ENCODE assay signal across 29 mouse cellular contexts in genomic region chr4:56673868-56674267, GRCm38 (mm10).
DNase-seq lines count a peak whose midpoint lies in the region; ATAC-seq lines count a peak whose summit lies in the region.
"Had no signal": no experiment of that assay in that cellular context is flagged by ENCODE, and none has a peak within 500 bp of the region (broad histone marks: within the 10 kb centered on the region; RNA-seq: fewer than 3 reads in every experiment).

No protein-coding gene starts in this region.

- 82% methylated on average over 4 of the region's 4 CpGs for WGBS in heart, embryonic 10.5 days
- WGBS in hindbrain, embryonic 14.5 days, result 91% methylated on average over 4 of the region's 4 CpGs

- H3K4me3 ChIP-seq in heart, embryonic 10.5 days, result no peak overlapping the region
- no peak overlapping the region for H3K4me3 ChIP-seq in hindbrain, embryonic 14.5 days (replicated peaks; ENCODE audit: low read length)
- H3K4me3 ChIP-seq: embryonic facial prominence, embryonic 10.5 days; embryonic facial prominence, embryonic 15.5 days; forebrain, embryonic 12.5 days; heart, embryonic 12.5 days; hindbrain, embryonic 13.5 days; limb, embryonic 10.5 days; limb, embryonic 15.5 days; liver, embryonic 13.5 days; megakaryocyte, embryonic 14.5 days; midbrain, embryonic 12.5 days had no signal

- H3K9ac ChIP-seq in hindbrain, embryonic 14.5 days, result no peak overlapping the region
- H3K9ac ChIP-seq: embryonic facial prominence, embryonic 15.5 days; forebrain, embryonic 12.5 days; heart, embryonic 12.5 days; hindbrain, embryonic 13.5 days; limb, embryonic 15.5 days; liver, embryonic 13.5 days; midbrain, embryonic 12.5 days had no signal

- peaks cover 3% of the 10 kb centered on the region; the same call in 1 of the 2 replicates for H3K9me3 ChIP-seq in heart, embryonic 10.5 days
- H3K9me3 ChIP-seq in hindbrain, embryonic 14.5 days (ENCODE audit: control insufficient read depth, low read length), result peaks cover 6% of the 10 kb centered on the region; the same call in 1 of the 2 replicates
- H3K9me3 ChIP-seq: embryonic facial prominence, embryonic 15.5 days; forebrain, embryonic 12.5 days; limb, embryonic 10.5 days; limb, embryonic 15.5 days had no signal

- H3K4me2 ChIP-seq in hindbrain, embryonic 14.5 days (replicated peaks), result no peak overlapping the region
- H3K4me2 ChIP-seq: embryonic facial prominence, embryonic 15.5 days; forebrain, embryonic 12.5 days; heart, embryonic 12.5 days; hindbrain, embryonic 13.5 days; limb, embryonic 15.5 days; liver, embryonic 13.5 days; midbrain, embryonic 12.5 days had no signal

- no peak overlapping the region for H3K27ac ChIP-seq in heart, embryonic 10.5 days
- H3K27ac ChIP-seq in hindbrain, embryonic 14.5 days, result no peak overlapping the region
- H3K27ac ChIP-seq: embryonic facial prominence, embryonic 10.5 days; embryonic facial prominence, embryonic 15.5 days; forebrain, embryonic 12.5 days; hindbrain, embryonic 13.5 days; limb, embryonic 10.5 days; limb, embryonic 15.5 days; liver, embryonic 13.5 days; midbrain, embryonic 12.5 days had no signal

- no peak for ATAC-seq in hindbrain, embryonic 14.5 days (ENCODE audit: low FRiP score)
- ATAC-seq: intestine, postnatal 0 days; lung, postnatal 0 days; Patski had no signal

- no peaks in the 10 kb centered on the region for H3K27me3 ChIP-seq in heart, embryonic 10.5 days (ENCODE audit: insufficient read depth, poor library complexity, severe bottlenecking)
- H3K27me3 ChIP-seq in hindbrain, embryonic 14.5 days (ENCODE audit: control insufficient read depth, insufficient read depth, low read length), result no peaks in the 10 kb centered on the region
- H3K27me3 ChIP-seq: embryonic facial prominence, embryonic 15.5 days; forebrain, embryonic 12.5 days; heart, embryonic 12.5 days; hindbrain, embryonic 13.5 days; limb, embryonic 15.5 days; liver, embryonic 13.5 days; megakaryocyte, embryonic 14.5 days; midbrain, embryonic 12.5 days; Patski had no signal

- H3K4me1 ChIP-seq in heart, embryonic 10.5 days, result no peaks in the 10 kb centered on the region
- H3K4me1 ChIP-seq in hindbrain, embryonic 14.5 days (replicated peaks; ENCODE audit: control insufficient read depth, insufficient read depth, low read length), result no peaks in the 10 kb centered on the region
- H3K4me1 ChIP-seq: embryonic facial prominence, embryonic 10.5 days; embryonic facial prominence, embryonic 15.5 days; forebrain, embryonic 12.5 days; heart, embryonic 12.5 days; hindbrain, embryonic 13.5 days; limb, embryonic 10.5 days; limb, embryonic 15.5 days; liver, embryonic 13.5 days; megakaryocyte, embryonic 14.5 days; midbrain, embryonic 12.5 days had no signal

- H3K36me3 ChIP-seq in heart, embryonic 10.5 days, result no peaks in the 10 kb centered on the region
- H3K36me3 ChIP-seq in hindbrain, embryonic 14.5 days (replicated peaks; ENCODE audit: control insufficient read depth, insufficient read depth), result no peaks in the 10 kb centered on the region
- H3K36me3 ChIP-seq: embryonic facial prominence, embryonic 10.5 days; embryonic facial prominence, embryonic 15.5 days; forebrain, embryonic 12.5 days; heart, embryonic 12.5 days; hindbrain, embryonic 13.5 days; limb, embryonic 10.5 days; limb, embryonic 15.5 days; liver, embryonic 13.5 days; midbrain, embryonic 12.5 days had no signal

- DNase-seq in adrenal gland, adult (ENCODE audit: inconsistent age in 2 of 2, low spot score in 1 of 2), result peak; percentile 83 to 88
- DNase-seq in adrenal gland, postnatal 4 days (ENCODE audit: low spot score in 2 of 2), result no peak
- peak; percentile 14 for DNase-seq in brain, adult 2 months (ENCODE audit: low read depth, low spot score)
- peak; percentile 35 for DNase-seq in thymus, postnatal 25 days
- DNase-seq in heart, embryonic 10.5 days (ENCODE audit: low spot score), result no peak
- DNase-seq in hindbrain, embryonic 14.5 days (ENCODE audit: low spot score), result no peak
- no peak for DNase-seq in layer of hippocampus, adult 18-20 months (ENCODE audit: low spot score in 2 of 2)
- DNase-seq: cerebellum, adult 2 months; cerebellum, postnatal 25 days; gastrocnemius, postnatal 25 days; heart, adult 18-20 months; heart, postnatal 4 days; kidney, postnatal 36 days; layer of hippocampus, postnatal 36 days; liver, embryonic 13.5 days; lung, adult 18-20 months; lung, postnatal 4 days had no signal

Comparison
In these comparisons a context has a peak if more than half of its experiments do, and no peak if none do; other contexts are left out.
1. DNase-seq: peak in adrenal gland, adult (2 of 2), brain, adult 2 months (single experiment) and thymus, postnatal 25 days (single experiment); none in adrenal gland, postnatal 4 days (0 of 2), heart, embryonic 10.5 days (single experiment), hindbrain, embryonic 14.5 days (single experiment) and layer of hippocampus, adult 18-20 months (0 of 2).